Mouse (Mus musculus) hindbrain, postnatal 0 days (tissue): ENCODE data around the gene Trim47. TPM values are rescaled to one million over a fixed set of nuclear protein-coding genes. Genes with fewer than 3 reads are reported as not detected.

ENCODE experiments used
- ATAC-seq: fragments of 200-750 bp; cut with Nextera tagmentation; 2 replicates; pipeline ENCODE4 v1.8.0; 2017; ENCODE audit warnings: mild to moderate bottlenecking, moderate TSS enrichment, moderate library complexity
- DNase-seq: peaks from one replicate; pipeline ENCODE4 v3.0.0-alpha.2; 2015; ENCODE audit warnings: low spot score
- H3K27ac ChIP-seq: fragments of 300-500 bp; sonication (generic); 2 replicates; pipeline ENCODE4 v1.5.1; 2014; ENCODE audit warnings: mild to moderate bottlenecking
- H3K27me3 ChIP-seq: fragments of 300-500 bp; sonication (generic); 2 replicates; pipeline ENCODE4 v1.6.1; 2014; ENCODE audit warnings: low read length, mixed read lengths; ENCODE audit not compliant: insufficient read depth
- H3K36me3 ChIP-seq: fragments of 300-500 bp; sonication (generic); 2 replicates; pipeline ENCODE4 v1.6.1; 2014; ENCODE audit warnings: low read length, mixed read lengths; ENCODE audit not compliant: insufficient read depth
- H3K4me1 ChIP-seq: fragments of 300-500 bp; sonication (generic); 2 replicates; pipeline ENCODE4 v1.6.1; 2014; ENCODE audit warnings: antibody characterized with exemption, low read length, mixed read lengths; ENCODE audit not compliant: insufficient read depth
- H3K4me2 ChIP-seq: fragments of 300-500 bp; sonication (generic); 2 replicates; pipeline ENCODE4 v1.6.1; 2014; ENCODE audit warnings: low read depth, mild to moderate bottlenecking, low read length, moderate library complexity, mixed read lengths
- H3K4me3 ChIP-seq: fragments of 300-500 bp; sonication (generic); 2 replicates; pipeline ENCODE4 v1.5.1; 2014; ENCODE audit warnings: low read length
- H3K9ac ChIP-seq: fragments of 300-500 bp; sonication (generic); replicated peaks from 2 replicates; pipeline ENCODE4 v1.6.1; 2014; ENCODE audit warnings: mild to moderate bottlenecking, low read length, moderate library complexity, mixed read lengths
- H3K9me3 ChIP-seq: fragments of 300-500 bp; sonication (generic); 2 replicates; pipeline ENCODE4 v1.6.1; 2016; ENCODE audit warnings: low read length, mixed read lengths
- CTCF ChIP-seq: IDR thresholded peaks from 2 replicates; pipeline ENCODE4 v1.5.1; 2016; ENCODE audit warnings: antibody characterized with exemption, control low read depth, low read depth
- WGBS: fragments of 180-500 bp; shearing (Covaris S2); extraction: QIAGEN DNeasy Blood & Tissue Kit; methylation state at CpG from one replicate; pipeline ENCODE4 v1.1.7; 2014; 5-methylcytosine and 5-hydroxymethylcytosine counted together
- polyA plus RNA-seq: library from polyadenylated mRNA; unstranded; fragments of >200 nt; fragmentation: Nextera tagmentation; extraction: Ambion mirVana; gene quantifications from 2 replicates; pipeline ENCODE4 v1.2.1, GENCODE M21; 2015
- total RNA-seq: library from RNA; depleted of rRNA; stranded (reverse); fragments of >200 nt; gene quantifications from 2 replicates; pipeline ENCODE4 v1.2.3, GENCODE M21; 2014

The Trim47 gene
- total and polyA plus RNA-seq, 2 experiments from 2014 or later, result 9.5 to 17.0 TPM

GRCm38 (mm10) chr11:116107777-116108285 is 19.2 kb downstream of the Trim47 start:
- ATAC-seq (no peak; the same call in 1 of the 2 replicates), DNase-seq (no peak)
- Histone ChIP-seq H3K4me2 (peak overlapping the region; percentile 59), H3K36me3 (no peaks in the 10 kb centered on the region), H3K27me3 (peaks cover 33% of the 10 kb centered on the region), H3K4me1 (0 out of 2 replicates have a peak, but pooled peaks cover 15% of the 10 kb centered on the region), H3K9ac (no peak overlapping the region), H3K27ac (peak overlapping the region; percentile 12; the same call in 1 of the 2 replicates), H3K4me3 (no peak overlapping the region), H3K9me3 (no peaks in the 10 kb centered on the region)
- TF ChIP-seq CTCF, result no peak
- 16% methylated on average over 19 of the region's 19 CpGs for WGBS

GRCm38 (mm10) chr11:116106963-116107776 is 19.8 kb downstream of the Trim47 start:
- Histone ChIP-seq H3K9me3 (no peaks in the 10 kb centered on the region), H3K27ac (no peak overlapping the region), H3K4me2 (peak overlapping the region; percentile 59), H3K27me3 (peaks cover 33% of the 10 kb centered on the region), H3K4me1 (0 out of 2 replicates have a peak, but pooled peaks cover 15% of the 10 kb centered on the region), H3K4me3 (no peak overlapping the region), H3K9ac (0 out of 2 replicates have a peak overlapping the region, but pooled peaks have one; percentile 1), H3K36me3 (no peaks in the 10 kb centered on the region)
- ATAC-seq (no peak), DNase-seq (no peak)
- peak; percentile 36 for TF ChIP-seq CTCF
- WGBS, result 24% methylated on average over 14 of the region's 14 CpGs

GRCm38 (mm10) chr11:116106154-116106962 is 20.7 kb downstream of the Trim47 start:
- Histone ChIP-seq H3K4me2 (no peak overlapping the region; the same call in 1 of the 2 replicates), H3K27me3 (peaks cover 33% of the 10 kb centered on the region), H3K4me3 (no peak overlapping the region), H3K27ac (no peak overlapping the region), H3K9me3 (no peaks in the 10 kb centered on the region), H3K4me1 (0 out of 2 replicates have a peak, but pooled peaks cover 15% of the 10 kb centered on the region), H3K36me3 (no peaks in the 10 kb centered on the region), H3K9ac (no peak overlapping the region)
- DNase-seq (no peak), ATAC-seq (no peak)
- TF ChIP-seq CTCF, result no peak
- WGBS, result 35% methylated on average over 32 of the region's 32 CpGs

- ATAC-seq, result no peak
- Histone ChIP-seq H3K27me3 (peaks cover 26% of the 10 kb centered on the region; the same call in 1 of the 2 replicates), H3K9ac (no peak overlapping the region), H3K36me3 (no peaks in the 10 kb centered on the region), H3K27ac (no peak overlapping the region), H3K4me1 (0 out of 2 replicates have a peak, but pooled peaks cover 15% of the 10 kb centered on the region), H3K4me2 (no peak overlapping the region), H3K9me3 (no peaks in the 10 kb centered on the region), H3K4me3 (no peak overlapping the region)
- 98% methylated on average over 2 of the region's 2 CpGs for WGBS
- DNase-seq, result no peak
- no peak for TF ChIP-seq CTCF
These were observed 21.9 kb downstream of the Trim47 start for GRCm38 (mm10) chr11:116105065-116105464.

GRCm38 (mm10) chr11:116104006-116104646 is 22.9 kb downstream of the Trim47 start:
- ATAC-seq (no peak), DNase-seq (no peak)
- no peak for TF ChIP-seq CTCF
- H3K27me3 ChIP-seq, result peaks cover 19% of the 10 kb centered on the region; the same call in 1 of the 2 replicates
- H3K27ac ChIP-seq, result peak overlapping the region; percentile 48; the same call in 1 of the 2 replicates
- H3K9ac ChIP-seq, result no peak overlapping the region
- no peak overlapping the region for H3K4me2 ChIP-seq
- H3K4me1 ChIP-seq, result 0 out of 2 replicates have a peak, but pooled peaks cover 12% of the 10 kb centered on the region
- 39% methylated on average over 14 of the region's 14 CpGs for WGBS
- H3K36me3 ChIP-seq, result no peaks in the 10 kb centered on the region
- no peaks in the 10 kb centered on the region for H3K9me3 ChIP-seq
- H3K4me3 ChIP-seq, result no peak overlapping the region

GRCm38 (mm10) chr11:116103572-116103971 is 23.4 kb downstream of the Trim47 start:
- DNase-seq, result no peak
- Histone ChIP-seq H3K4me3 (no peak overlapping the region), H3K27ac (peak overlapping the region; percentile 48; the same call in 1 of the 2 replicates), H3K9me3 (no peaks in the 10 kb centered on the region), H3K9ac (no peak overlapping the region), H3K4me2 (no peak overlapping the region), H3K27me3 (peaks cover 13% of the 10 kb centered on the region; the same call in 1 of the 2 replicates), H3K36me3 (no peaks in the 10 kb centered on the region), H3K4me1 (0 out of 2 replicates have a peak, but pooled peaks cover 12% of the 10 kb centered on the region)
- 61% methylated on average over 12 of the region's 12 CpGs for WGBS
- no peak for TF ChIP-seq CTCF
- no peak for ATAC-seq
